Mouse (Mus musculus) lung, postnatal 36 days (tissue): Measurements from ENCODE around the gene Lrig1.

ENCODE experiments used
- DNase-seq: peaks from one replicate; pipeline ENCODE4 v3.0.0; 2022; ENCODE audit warnings: mixed read lengths

Gene Lrig1

DNA sequence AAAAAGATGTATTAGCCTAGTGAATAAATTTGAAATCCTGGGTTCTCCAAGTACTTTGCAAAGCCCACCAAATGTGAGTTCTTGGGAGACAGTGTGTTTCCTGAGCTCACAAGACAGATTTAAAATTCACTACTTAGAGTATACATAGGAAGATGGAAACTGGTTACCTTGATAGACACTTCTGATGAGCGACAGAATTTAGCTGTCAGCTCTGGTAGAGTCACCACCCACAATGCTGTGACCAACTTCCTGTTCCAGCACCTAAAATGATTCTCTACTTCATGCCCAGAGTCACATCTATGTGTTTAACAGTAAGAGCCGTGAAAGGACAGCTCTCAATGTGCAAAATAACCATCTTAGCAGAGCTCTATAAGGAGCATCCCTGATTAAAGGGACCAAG, 27.5 kb downstream of the Lrig1 start:
- DNase-seq = no peak

DNA sequence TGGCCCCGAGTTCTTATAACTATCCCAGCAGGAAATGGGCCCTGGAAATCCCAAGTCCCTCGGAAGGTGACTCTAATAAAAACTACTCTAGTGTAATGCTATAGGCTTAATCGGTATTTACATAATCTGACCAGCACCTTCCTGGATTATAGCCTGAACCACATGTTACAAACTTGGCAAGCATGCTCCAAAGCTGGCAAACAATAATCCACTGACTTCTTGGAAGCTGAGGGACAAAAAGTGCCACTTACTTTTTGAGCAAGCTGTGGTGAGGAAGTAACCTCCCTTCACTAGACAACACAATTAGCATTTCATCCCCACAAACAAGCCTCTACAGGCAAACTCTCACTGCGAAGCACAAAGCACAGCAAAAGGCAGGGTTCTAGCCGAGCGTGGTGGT, 30.6 kb downstream of the Lrig1 start:
- DNase-seq = no peak

DNA sequence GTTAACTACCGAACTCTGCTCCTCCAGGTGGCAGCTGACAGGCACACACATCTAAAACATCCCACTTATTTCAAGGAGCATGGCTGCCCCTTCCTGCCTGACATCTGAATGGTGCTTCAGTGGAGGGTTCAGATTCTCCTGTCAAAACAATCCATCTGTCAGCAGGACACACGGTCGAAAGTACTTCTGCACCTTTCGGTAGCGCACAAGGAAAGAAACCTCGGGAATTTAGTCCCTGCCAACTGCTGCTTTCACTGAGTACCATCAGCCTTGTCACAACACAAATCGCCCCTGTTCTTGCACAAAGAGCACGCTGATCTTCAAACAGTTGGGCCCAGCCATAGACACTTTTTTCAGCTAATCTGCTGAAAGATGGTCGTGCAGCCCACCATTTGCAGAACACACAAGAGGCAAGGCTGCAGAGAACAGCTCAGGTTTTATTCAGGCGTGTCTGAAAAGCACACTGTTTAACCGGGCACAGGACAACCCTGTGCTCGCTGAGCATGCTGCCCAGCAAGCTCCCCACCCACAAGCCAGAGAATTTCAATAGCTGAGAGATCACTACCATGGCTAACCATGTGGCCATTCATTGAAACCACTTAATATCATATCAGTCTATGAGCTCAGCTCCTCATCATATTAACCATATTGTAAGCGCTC, 31.6 kb downstream of the Lrig1 start:
- DNase-seq = no peak

DNA sequence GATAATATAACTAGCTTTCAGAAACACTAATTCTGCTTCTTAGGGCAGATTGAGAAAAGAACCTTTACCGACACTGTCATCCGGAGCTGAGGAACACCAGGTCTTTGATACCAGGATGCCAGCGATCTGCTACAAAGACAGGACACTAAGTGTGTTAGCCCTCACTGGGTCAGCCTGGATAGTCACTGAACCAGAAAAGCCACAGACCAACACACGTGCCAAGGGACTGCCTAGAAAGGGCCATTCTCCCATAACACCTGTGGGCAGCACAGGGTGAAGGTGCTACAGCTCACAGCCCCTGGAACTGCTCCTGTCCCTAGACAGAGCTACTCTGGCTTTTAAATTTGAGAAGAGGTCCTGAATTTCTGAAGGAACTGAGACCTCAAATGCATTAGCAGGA, 32.8 kb downstream of the Lrig1 start:
- DNase-seq = no peak

DNA sequence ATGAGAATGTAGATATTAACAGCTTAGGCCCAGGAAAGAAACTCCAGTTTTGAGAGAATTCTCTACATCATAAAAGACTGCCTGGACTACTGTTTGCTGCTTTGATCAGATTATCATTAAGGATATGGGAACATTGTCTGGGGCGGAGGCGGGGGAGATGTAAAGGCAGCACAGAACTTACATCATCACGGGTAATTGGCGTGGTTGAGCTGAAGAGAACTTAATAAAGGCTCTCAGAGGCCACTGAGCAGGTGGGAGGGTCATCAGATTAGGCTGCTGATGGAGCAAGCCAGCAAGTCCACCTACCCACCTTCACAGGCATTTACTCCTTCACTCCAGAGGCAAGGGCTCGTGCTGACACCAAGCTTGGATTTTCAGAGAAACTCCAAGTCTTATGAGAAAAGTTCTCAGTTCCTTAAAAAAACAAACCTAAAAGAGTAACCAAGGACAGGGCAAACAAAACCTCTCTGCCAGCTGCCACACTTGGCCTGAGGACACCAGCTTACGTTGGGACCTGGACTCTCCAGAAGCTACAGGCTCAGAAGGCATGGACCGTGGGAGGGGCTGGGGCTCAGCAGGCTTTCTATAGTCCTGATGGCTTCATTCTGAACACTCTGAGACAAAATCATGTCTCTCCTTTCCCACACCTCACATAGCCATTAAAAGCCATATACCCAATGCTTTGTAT, 33.4 kb downstream of the Lrig1 start:
- DNase-seq = no peak

DNA sequence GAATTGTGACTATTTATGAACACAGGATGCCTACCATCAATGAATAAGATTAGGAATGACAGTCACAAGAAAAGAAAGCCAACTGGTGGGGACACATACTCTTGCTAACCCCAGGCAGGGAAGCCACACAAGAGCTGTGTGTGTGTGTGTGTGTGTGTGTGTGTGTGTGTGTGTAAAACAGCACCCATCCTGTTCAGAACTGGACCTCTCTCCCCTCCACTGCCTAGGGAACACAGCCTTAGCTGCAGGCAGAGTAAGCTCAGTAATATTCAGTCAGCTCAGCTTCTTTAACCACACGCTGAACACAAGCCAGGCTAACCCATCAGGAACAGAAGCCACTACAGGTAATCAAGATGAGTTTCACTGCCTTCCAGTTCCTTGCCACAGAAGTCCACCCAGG, 34.3 kb downstream of the Lrig1 start:
- DNase-seq = no peak

DNA sequence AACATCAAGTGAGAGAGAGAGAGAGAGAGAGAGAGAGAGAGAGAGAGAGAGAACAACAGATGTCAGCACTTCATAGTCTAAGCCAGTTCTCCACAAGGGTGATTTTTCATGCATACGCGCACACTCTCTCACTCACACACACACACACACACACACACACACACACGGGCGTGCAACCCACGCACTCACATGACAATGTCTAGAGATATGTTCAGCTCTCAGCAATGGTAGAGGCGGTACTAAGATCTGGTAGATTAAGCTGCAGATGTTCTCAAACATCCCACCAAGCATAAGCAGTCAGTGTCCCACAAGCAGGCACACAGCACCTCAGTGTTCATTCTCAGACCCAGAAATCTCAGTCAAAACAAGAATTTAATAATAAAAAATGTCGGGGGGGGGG, 34.7 kb downstream of the Lrig1 start:
- DNase-seq = no peak

DNA sequence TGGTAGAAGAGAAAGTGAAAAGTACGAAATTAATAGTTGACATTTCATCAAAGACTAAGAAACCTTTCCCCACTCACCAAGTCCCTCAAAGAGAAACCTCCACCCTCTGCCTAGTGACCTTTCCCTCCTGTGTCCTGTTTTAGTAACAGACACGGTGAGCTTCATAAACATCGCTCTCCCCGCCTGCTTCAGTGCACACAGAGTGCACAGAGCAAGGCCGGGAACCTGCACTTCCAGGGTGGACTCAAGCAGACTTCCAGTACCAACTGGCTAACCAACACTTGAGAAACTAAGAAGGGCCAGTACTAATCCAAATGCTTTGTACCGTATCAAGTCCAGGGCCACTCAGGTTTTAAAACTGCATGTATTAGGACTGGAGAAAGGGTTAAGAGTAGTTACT, 36.0 kb downstream of the Lrig1 start:
- DNase-seq = no peak

DNA sequence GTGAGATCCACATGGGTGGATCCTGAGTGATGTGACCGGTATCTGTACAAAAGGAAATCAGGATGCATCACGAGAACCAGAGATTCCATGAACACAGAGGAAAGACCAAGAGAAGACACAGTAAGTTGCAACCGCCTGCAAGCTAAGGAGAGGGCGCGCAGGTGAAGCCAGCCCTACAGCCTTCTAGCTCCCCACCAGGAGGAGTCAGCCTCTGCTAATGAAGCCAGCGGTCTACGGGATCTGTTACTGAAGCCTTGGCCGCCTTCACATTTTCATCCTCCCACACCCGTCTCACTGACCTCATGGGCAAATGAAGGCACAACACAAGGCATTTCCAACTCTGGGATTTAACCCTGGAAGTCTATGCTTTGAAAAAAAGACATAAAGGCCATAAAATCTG, 38.0 kb downstream of the Lrig1 start:
- no peak for DNase-seq

DNA sequence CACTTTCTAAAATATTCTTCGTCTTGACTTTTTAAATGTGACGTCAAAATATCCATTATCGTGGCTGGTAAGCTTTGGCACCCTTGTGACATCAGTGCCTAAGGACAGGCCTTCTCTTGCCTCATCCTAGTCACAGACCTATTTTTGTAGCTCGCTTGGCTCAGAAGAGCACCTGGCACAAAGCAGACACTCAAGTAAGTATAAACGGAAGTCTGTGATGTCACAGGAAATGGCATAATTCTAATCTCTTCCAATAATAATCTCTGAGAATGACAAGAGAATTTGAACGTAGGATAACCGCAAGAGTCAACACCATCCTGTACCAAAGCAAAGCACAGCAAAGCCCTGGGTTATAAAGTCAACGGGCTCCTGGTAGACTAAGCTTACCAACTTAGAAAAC, 38.6 kb downstream of the Lrig1 start:
- DNase-seq = no peak

DNA sequence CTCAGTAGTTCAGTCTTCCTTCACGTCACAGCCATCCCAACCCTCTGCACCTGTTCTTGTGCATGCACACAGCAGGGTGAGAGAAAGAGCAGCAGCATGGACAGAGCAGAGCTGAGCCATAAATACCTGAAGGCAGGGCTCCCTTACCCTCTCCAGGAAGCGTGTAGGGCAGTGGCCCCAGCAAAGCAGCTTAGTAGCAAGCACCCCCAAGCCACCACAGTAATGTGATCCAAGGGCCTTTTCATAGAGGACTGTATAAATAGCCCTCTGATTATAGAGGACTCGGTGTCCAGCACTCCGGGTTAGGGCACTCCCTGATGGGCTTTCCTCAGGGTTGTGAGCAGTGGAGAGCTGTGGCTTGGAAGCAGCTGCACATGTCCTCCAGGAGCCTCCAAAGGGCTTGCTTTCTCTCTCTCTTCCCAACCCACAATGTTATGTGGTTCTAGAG, 40.0 kb downstream of the Lrig1 start:
- no peak for DNase-seq

DNA sequence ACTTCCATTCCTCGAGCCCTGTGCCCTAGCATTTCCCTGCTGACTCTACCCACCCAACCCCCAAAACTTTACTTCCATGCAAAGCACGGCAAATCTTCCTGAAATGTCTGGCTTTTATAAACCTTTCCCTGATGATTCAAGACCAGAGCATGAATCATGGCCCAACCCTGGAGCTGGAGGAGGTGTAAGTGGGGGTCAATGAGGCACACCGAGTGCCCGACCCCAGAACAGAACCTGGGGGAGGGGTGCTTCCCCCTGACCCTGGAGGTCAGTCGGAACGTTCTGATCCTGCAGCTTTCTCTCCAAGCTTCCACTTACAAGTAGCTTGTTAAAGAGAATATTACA, 41.9 kb downstream of the Lrig1 start:
- no peak for DNase-seq

DNA sequence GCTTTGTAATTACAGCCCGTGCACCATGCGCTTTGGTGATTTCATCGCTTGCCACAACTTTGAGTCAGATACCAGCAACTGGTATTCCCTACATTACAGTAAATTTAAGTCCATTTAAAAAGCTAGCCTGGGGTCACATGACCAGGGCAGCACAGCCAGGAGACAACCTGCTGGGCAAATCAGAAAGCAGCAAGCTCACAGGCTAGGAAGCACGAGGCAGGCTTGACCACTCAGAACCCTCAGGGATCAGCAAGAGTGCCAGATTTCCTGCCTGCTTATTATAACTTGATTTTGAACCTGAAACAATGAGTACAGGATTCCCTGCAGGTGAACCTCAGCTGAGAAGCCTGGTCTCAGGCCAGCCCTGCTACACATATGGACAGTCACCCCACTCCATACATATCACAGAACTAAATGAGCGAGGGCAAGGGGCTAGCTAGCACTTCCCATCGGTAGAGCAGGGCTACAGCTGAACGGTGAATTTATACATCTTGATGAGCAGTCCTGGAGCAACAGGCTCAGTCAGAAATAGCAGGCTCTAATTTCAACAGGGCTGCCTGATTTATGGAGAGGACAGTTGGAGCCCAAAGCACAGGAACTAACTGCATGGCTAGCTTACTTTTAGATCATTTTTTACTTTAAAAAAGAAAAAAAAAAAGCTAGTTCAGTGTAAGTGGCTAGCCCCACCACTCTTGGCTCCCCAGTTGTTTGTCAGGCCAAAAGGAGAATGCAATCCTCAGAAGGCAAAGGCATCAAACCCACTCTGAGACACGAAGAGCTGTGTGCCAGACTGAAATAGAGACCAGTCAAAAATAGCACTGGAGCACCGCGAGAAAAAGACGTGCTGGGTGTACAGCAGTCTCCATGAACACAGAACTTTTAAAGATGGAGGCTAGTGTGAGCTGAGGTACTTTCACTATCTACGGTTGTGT, 42.5 kb downstream of the Lrig1 start:
- no peak for DNase-seq

DNA sequence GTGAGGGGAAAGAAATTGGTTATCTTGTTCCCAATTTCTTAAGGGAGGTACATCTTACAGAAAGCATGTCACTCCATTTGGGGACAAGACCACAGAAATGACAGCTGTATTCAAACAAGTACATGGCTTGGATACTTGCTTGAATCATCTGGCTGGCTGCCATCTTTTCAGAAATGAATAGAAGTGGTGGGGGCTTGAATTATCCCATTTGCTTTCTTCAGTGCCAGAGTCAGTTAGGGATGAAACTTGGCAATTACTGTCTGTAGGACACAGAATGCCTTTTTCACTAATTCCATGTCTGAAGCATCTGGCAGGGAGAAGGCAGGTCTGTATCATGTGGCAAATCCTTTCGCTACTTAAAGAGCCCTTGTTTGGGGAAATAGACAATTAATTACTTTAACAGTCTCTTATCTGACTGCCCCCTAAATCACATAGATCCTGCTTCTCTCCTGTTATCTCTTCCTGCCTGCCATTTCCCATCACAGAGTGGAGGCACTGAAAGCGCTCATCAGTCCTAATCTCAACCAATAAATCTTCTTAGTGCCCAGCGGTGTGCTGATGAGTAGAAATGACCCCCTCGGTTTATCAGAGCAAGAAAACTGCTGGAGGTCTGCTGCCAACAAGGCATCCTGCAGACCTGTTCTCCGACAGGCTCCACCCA, 44.0 kb downstream of the Lrig1 start:
- DNase-seq = no peak

DNA sequence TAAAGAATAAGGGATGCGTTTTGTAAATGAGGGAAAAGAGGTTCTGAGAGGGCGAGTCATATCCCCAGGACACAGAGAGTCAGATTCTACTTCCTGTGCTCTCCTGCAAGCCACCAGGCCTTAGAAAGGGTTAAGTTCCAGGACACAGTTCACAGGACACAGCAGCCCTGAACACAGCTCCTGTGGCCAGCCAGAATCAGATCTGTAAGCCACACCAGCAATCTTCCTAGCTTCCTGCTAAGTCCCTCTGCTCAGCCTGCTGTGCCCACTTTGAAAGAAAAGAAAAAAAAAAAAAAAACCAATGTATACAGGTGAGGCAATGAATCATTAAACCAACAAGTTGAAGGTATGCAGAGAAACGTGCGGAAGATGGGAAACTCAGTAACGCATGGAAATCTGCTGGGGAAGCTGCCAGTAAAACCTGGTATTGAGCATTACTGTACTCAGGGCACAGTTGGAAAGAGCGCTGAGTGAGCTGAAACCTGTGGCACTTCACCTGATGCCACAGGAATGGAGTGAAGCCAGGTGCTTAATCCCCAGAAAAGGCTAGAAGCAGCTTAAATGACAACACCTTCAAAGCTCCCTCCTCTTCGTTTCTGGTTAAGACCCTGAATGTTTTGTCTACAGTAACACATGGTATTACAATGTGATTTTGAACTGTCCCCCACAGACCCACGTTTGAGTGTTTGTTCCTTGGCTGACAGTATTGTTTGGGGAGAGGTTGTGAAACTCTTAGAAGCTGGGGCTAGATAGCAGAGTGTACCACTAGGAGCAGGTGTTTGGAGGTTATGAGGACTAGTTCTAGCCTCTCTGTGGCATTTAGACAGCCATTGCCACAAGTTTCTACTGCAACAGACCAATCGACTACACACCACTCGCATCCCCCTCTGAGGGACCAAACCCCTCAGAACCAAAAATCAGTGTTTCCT, 46.3 kb downstream of the Lrig1 start:
- peak; percentile 37 for DNase-seq

DNA sequence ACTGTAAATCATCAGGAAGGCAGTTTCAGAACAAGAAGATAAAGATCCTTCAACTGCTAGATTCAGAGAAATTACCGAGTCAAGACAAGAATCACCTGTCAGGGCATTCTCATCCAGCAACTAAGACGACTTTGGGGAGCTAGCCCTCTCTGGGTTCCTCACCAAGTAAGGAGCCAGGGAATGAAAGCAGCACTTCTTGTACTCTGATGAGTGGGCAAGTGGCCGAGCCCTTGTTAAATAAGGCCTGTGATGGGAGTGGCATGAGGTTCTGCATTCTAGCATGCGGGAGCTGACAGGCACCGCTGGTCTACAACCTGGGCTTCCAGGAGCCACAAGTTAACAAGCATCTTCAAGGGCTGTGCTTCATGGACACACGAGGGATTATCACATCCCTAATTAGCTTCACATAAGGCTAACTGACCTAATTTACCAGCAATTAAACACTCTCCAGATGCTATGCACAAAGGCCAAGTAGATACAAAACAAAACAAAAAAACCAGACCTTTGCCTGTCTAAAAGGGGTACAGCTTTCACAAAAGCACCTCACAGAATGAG, 47.2 kb downstream of the Lrig1 start:
- DNase-seq = peak; percentile 78

DNA sequence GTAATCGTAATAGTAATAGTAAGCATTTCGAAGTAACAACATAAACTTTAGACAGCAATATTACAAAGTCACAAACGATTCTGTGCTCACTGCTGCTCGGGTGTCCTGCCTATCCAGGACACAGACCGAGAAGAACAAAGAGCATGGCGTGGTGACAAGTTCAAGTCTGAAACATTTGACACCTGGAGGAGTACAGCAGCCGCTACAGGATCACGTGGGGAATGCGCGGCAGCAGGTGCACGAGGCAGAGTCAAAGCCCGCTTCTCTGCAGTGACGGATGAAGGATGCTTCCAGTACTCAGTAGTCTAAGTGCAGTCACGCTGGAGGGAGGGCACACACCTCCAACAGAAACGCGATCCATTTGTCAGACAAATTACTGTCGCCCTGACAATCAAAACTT, 48.4 kb downstream of the Lrig1 start:
- no peak for DNase-seq

DNA sequence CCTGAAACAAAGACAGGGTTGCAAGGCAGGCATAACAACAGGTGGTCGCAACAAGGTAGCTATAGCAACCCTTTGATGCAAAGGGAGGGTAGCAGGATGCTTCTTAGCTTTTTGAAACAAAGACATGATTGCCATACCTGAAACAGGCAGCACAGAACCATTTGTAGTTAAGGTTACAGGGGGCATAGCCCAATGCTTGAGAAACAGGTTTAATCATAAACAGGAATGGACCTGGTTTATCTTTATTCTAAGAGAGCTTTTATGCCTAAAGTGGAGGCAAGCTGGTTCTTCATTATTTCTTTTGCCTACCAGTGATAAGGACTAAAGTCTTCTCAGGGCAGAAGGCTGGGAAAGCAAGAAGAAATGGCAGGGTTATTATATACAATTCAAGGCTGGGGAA, 50.3 kb downstream of the Lrig1 start:
- no peak for DNase-seq

DNA sequence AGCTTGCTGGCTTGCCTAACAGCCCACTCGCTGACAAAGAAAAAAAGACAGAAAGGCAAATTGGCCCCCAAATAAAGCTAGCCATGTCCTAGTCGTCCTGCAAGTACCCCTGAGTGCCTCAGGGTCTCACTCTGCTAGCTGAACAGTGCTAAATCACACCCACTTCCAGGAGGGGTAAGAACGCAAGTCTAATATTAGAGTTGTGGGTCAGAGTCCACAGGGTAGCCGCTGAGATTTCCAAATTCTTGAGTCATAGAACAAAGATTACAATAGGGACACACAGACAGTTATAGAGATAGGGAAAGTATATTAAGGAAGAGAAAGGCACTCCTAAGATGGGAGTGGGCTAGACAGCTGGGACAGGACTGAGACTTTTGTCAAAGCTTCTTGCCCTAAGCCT, 51.5 kb downstream of the Lrig1 start:
- no peak for DNase-seq

DNA sequence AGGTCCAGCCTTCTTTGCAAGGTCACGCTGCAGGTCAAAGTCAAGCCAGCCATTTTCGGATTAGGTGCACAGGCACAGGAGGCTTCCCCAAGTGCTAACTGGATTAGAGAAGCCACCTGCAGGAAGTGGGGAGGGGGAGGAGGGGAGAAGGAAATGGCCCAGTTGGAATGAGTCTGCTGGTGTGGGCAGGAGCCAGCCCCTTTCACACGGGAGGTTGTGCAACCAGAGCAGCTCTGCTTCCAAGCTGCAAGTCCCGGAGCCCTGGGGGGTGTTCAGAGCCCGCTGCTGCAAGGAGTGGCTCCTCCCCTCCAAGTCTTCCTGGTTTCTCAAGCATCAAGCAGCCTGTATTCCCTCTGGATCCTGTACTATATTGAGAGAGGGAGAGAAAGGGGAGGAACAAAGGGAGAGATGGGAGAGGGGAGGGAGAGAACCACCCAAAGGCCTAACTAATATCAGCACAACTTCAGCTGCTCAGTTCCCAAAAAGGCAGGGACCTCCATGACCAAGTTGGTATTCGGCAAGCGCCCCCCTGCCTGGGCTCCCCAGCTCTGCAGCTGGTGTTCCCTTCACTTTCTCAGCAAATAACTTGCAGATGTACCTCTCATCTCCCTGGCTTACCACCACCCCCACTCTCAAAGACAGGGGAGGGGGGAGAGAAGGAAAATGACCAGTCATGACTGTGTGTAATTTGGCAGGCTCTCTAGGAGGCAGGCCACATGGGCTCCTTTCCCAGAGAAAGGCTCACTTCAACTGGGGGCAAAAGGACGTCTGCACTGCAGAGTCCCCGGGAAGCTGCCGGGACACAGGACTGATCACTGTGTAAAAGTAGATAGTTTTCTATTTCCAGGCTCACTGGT, 52.2 kb downstream of the Lrig1 start:
- peak; percentile 85 for DNase-seq

DNA sequence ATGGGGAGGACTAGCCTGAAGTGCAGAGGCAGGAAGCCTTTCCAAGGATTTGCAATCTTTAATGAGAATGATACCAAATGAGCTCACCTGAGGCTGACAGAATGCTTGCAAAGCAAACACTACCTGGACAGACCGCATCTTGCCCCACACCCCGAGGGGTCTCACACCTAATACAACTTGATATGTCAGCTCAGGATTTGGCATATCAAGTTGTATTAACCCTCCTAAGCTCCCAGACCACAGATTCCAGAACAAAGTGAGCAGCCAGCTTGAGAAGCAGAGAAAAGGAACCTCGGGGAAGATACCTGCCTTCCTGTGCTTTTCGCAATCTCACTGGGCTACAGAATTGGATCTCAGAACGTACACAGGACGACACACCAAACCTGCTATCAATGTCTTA, 53.1 kb downstream of the Lrig1 start:
- no peak for DNase-seq
